In the genomic region with DNA sequence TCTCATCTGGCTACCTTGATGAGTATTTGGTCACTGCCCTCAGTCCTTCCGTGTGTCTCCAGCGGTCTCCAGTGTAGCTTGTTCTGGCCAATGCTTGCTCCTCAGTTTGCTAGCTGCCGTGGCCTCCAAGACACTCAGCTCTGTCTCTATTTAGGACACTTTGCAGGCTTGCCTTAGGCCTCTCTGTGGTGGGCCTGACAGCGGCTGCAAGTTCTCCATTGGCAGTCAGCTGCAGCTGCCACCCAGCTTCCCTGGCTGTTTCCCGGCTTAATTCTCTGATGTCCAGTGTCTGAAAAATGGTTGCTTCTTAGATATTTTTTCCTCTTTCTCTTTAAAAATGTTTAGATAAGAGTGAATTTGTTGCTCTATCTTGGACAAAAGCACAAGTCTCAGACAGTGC, we compare ENCODE assay signal across 14 mouse cellular contexts.
"Had no signal": no experiment of that assay in that cellular context is flagged by ENCODE, and none has a peak within 500 bp of the region (broad histone marks: within the 10 kb centered on the region; RNA-seq: fewer than 3 reads in every experiment).

No protein-coding gene starts in this region.

- H3K9ac ChIP-seq: hindbrain, embryonic 14.5 days; limb, embryonic 12.5 days; liver, embryonic 14.5 days; neural tube, embryonic 15.5 days had no signal

- H3K36me3 ChIP-seq: limb, embryonic 12.5 days; midbrain, embryonic 10.5 days; neural tube, embryonic 15.5 days had no signal

- H3K9me3 ChIP-seq: limb, embryonic 12.5 days; neural tube, embryonic 15.5 days had no signal

- H3K4me3 ChIP-seq: limb, embryonic 12.5 days; midbrain, embryonic 10.5 days; myocyte; neural tube, embryonic 15.5 days had no signal

- DNase-seq: kidney, adult 8-10 months; kidney, postnatal 36 days; midbrain, embryonic 14.5 days; right cerebral cortex, postnatal 14 days; thymus, adult 2 months; thymus, postnatal 25 days had no signal

- H3K4me2 ChIP-seq: hindbrain, embryonic 14.5 days; limb, embryonic 12.5 days; neural tube, embryonic 15.5 days had no signal

- H3K27me3 ChIP-seq: limb, embryonic 12.5 days; neural tube, embryonic 15.5 days had no signal

- H3K27ac ChIP-seq: hindbrain, embryonic 14.5 days; kidney, postnatal 0 days; limb, embryonic 12.5 days; liver, embryonic 14.5 days; midbrain, embryonic 10.5 days; neural tube, embryonic 15.5 days; stomach, postnatal 0 days had no signal
